20 mouse cellular contexts compared by ENCODE assay signal in the genomic region with DNA sequence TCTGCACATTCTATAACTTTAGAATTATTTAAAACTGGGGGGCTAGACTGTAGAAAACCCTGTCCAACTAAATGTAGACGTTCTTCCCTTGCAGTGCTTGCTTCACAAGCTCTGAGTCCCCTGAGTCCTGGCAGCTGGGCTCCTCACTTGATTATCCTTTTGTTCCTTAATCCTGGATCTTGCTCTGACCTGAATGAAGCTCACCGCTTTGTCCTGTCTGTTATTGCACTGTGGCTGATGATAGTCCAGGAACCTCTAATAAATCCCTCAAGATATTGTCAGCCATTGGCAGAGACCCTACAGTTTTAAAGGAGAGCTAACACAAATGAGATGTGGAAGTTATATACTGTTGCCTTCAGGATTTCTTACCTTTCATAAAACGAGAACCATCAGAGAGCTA.
"Had no signal": no experiment of that assay in that cellular context is flagged by ENCODE, and none has a peak within 500 bp of the region (broad histone marks: within the 10 kb centered on the region; RNA-seq: fewer than 3 reads in every experiment).

No protein-coding gene starts in this region.

- H3K4me1 ChIP-seq: limb, embryonic 10.5 days; liver, embryonic 12.5 days; liver, embryonic 15.5 days; lung, embryonic 15.5 days; megakaryocyte, embryonic 14.5 days; neural tube, embryonic 12.5 days; neural tube, embryonic 15.5 days had no signal

- ATAC-seq: intestine, postnatal 0 days; liver, embryonic 12.5 days had no signal

- H3K4me2 ChIP-seq: limb, embryonic 13.5 days; liver, embryonic 12.5 days; liver, embryonic 15.5 days; lung, embryonic 15.5 days; neural tube, embryonic 12.5 days; neural tube, embryonic 15.5 days had no signal

- H3K9me3 ChIP-seq: limb, embryonic 10.5 days; limb, embryonic 13.5 days; liver, embryonic 12.5 days; liver, embryonic 15.5 days; lung, embryonic 15.5 days; neural tube, embryonic 12.5 days; neural tube, embryonic 15.5 days had no signal

- H3K9ac ChIP-seq: limb, embryonic 13.5 days; liver, embryonic 12.5 days; liver, embryonic 15.5 days; lung, embryonic 15.5 days; neural tube, embryonic 12.5 days; neural tube, embryonic 15.5 days had no signal

- H3K4me3 ChIP-seq: layer of hippocampus, adult 2 months; limb, embryonic 10.5 days; limb, embryonic 13.5 days; liver, embryonic 12.5 days; liver, embryonic 15.5 days; lung, embryonic 15.5 days; megakaryocyte, embryonic 14.5 days; neural tube, embryonic 12.5 days; neural tube, embryonic 15.5 days had no signal

- DNase-seq: kidney, adult 2 months; kidney, postnatal 25 days; layer of hippocampus, adult 9-11 months; liver; lung, adult 18-20 months; lung, postnatal 10 days; lung, postnatal 36 days; thymus, adult 18-20 months; thymus, postnatal 36 days had no signal

- H3K27ac ChIP-seq: kidney, postnatal 0 days; layer of hippocampus, adult 2 months; limb, embryonic 10.5 days; limb, embryonic 13.5 days; liver, embryonic 12.5 days; liver, embryonic 15.5 days; lung, embryonic 15.5 days; neural tube, embryonic 12.5 days; neural tube, embryonic 15.5 days had no signal

- H3K36me3 ChIP-seq: limb, embryonic 10.5 days; limb, embryonic 13.5 days; liver, embryonic 12.5 days; liver, embryonic 15.5 days; lung, embryonic 15.5 days; neural tube, embryonic 12.5 days; neural tube, embryonic 15.5 days had no signal

- H3K27me3 ChIP-seq: limb, embryonic 13.5 days; liver, embryonic 12.5 days; liver, embryonic 15.5 days; lung, embryonic 15.5 days; megakaryocyte, embryonic 14.5 days; neural tube, embryonic 12.5 days; neural tube, embryonic 15.5 days had no signal
